Mouse (Mus musculus): Measurements from ENCODE around the gene Gm20388.
A peak's percentile ranks its signal among the peaks of the same experiment; 100 is the strongest.

Gene Gm20388

DNA sequence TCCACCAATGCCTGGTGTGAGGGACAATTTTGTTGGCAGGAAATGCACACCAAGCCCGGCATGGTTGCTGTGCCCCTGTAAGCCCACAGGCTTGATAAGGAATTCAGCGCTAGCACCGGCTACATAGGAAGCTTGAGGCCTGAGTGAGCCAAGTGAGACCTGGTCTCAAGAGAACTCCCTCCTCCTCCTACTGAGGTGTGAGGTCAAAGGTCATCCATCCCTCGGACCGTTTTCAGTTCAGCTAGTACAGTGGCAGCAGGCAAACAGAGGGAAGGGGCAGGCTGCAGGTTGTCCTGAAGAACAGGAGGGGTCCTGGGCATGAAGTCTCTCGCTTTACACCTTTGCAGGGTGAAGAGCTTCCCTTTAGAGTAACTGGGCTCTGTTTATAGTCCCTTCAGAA lies 720.2 kb downstream of the Gm20388 start:
- DNase-seq: no peak

DNA sequence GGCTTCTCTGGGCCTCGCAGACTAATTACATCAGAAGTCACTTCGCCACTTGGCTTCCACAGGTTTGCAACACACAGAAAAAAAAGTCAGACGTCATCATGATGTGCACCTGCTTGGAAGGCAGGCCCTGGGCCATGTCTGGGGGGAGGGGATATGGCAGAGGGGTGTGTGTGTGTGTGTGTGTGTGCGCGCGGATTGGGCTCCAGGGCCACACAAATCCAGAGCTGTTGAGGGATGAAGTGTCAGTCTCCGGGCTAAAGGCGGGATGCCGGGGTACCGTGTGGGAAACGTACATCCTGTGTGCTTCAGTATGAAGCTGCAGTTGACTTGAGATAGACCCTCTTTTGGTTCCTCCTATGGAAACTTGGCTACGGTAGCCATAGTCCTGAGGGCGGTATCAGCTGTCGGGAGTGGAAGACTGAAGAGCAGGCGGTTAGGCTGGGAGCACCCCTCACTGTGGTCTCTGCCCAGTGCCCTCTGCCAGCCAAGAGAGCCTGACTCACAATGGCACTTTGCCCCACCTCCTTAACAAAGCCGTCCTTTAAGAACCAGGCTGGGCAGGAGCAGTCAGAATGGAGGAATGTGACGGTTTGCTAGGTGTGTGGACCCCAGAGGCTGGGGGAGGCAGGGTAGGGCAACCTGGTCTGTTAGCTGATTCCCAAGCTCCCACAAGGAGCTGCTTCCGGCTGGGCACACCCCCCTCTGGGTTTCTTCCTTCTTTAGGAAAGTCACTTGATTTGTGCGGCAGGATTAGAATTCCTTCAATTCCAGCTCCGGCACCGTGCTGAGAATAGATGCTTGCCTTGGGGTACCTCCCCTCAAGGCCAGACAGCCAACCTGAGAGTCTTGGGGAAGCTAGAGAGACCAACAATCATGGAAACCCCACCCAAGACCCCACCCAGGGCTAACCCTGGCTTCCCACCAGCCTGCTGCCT lies 721.1 kb downstream of the Gm20388 start:
- no peak for DNase-seq

DNA sequence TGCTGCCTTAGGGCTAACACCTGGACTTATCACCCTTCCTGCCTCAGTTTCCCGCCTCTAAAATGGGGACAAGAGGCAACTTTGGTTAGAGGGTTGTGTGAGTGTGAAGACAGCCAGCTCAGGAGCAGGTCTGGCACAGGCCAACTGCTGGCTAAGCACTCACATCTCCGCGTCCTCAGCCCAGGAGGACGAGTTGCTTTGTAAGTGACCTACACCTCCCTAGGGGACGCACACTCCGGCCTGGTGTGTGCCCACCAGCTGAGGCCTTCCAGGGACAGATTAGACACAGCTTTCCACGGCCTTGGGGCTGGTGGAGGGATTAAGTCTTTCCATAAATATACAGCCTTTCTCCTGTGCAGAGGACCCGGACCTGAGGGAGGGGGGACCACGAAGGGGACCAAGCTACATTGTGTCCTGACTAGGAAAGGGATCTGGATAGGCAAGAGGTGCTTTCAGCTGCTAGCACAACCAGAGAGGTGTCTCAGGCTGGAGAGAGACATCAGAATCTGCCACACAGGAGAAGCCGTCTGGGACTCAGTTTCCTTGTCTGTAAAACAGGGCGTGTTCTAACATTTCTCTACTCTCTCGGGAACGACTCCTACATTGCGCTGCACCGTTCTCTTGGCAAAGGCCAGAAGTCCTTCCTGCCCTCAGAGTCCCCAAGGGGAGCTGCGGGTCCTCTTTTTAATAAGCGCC lies 722.5 kb downstream of the Gm20388 start:
- no peak for DNase-seq

DNA sequence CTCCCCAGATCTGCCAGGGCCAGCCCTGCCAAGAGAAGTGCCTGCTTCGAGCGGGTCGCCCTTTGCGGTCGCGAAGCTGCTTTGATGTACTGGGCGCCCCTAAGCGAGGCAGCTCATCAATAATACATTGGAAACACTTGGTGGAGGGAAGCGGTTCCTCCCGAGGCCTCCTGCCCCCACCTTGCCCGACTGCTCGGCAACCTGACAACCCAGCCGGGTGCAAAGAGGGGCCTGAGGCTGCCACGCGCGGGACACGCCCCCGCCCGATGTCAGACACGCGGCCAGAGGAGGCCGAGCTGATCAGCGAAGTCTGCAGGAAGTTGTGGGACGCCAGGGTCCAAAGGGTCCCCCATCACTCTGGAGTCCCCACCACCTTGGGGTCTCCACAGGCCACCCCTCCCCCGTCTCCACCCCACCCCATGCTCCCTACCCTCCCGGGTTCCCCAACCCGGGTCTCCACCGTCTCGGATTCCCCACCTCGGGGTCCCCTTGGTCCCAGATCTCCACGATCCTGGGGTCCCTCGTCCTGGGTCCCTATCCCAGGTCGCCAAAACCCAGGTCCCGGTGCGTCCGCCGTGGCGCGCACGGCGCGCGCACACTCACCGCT lies 723.1 kb downstream of the Gm20388 start:
- DNase-seq: peak; percentile 32 to 37

DNA sequence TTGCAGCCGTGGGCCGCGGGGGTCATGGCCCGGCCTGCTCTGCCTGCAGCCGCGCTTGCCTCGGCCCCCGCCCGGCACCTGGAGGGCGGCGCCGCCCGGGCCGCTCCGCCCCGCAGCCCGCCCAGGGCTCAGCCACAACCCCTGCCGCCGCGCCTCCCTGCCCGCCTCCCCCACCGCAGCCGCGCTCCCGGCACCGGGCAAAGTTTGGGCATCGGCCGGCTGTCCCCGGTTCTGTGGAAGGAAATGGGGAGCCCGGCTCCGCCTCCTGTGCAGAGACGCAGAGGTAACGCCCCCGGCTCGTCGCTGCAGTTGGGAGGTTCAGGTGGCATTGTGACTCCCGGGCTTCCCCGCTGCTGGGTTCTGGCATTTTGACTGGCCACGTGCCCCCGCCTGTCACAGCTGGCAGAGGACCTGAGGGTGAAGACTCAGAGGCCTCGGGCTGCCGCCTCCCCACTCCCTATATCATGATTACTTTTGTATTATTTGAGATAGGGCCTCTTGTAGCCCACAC lies 723.7 kb downstream of the Gm20388 start:
- peak; percentile 67 to 73 for DNase-seq

DNA sequence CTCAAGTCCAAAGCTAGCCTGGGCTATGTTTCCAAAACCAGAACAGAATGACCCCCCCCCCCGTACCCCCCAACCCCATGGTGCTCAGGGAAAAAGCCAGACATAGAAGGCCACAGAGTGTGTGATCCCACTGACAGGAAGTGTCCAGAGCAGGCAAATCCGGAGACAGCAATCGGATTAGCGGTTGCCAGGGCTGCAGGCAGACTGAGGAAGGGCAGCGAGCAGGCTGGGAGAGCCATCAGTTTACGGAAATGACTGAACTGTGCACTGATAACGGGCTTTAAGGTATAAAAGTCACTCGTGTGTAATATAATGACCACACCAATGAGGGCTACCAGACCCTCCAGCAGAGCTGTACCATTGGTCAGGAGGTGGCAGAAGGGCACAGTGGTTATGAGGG lies 730.6 kb downstream of the Gm20388 start:
- DNase-seq: no peak

DNA sequence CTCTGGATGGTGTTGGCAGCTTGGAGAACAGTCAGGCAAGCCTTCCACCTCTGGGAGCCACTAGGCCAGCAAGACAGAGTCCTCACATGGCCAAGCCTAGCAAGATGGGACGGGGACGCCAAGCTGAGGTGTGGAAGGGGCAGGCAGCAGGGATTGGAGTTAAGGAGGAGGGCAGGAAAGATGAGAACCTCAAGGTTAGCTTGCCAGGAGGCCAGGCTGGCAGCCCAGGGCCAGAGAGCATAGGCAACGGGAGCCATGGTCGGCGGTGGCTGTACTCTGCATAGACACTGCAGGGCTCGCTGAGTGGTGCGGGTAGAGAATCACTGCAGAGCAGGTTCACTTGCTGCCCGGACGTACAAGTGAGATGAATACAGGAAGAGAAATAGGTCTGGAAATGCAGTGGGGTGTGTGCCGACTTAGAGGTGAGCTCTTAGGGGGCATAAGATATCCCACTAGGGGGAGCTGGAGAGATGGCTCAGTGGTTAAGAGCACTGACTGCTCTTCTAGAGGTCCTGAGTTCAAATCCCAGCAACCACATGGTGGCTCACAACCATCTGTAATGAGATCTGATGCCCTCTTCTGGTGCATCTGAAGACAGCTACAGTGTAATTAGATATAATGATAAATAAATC lies 731.5 kb downstream of the Gm20388 start:
- DNase-seq: no peak

DNA sequence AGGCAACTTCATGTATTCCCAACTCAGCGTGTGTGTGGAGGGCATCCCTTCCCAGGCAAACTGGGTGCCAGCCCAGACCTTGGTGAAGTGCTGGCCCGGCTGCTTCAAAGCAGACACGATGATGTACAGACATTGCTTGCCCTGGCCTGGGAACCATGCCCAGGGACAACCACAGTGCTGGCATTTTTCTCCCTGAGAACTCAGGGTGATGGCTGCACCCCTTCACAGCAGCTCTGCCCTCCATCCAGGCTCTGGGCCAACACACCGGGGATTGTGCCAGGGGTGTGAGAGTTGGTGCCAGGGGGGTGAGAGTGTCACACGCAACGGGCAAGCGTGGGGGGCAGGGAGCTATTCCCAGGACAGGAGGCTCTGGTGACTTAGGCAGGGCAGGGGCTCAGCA lies 734.0 kb downstream of the Gm20388 start:
- peak; percentile 44 to 62 for DNase-seq

DNA sequence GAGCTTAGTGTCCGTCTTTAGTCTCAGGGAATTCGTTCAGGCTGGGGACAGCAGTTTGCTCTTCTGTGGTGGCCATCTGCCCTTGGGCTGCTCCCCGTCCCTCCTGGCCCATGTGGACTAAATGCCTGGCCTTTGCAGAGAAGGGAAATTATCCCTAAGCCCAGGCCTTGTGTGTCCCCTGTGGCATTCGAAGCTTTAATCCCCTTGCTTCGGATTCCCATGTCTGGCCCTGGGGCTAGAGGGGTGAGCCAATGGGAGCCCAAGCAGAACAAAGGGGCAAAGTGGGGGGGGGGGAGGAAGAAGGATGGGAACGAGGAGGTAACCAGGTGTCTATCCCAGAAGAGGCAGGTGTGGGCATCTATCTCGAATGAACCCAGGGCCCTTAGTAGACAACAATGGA lies 736.9 kb downstream of the Gm20388 start, which contains the start of gene 1190005I06Rik:
TSS of gene 1190005I06Rik (minus strand) at position 101 of the 400 bp plus-strand sequence.
- DNase-seq: no peak

DNA sequence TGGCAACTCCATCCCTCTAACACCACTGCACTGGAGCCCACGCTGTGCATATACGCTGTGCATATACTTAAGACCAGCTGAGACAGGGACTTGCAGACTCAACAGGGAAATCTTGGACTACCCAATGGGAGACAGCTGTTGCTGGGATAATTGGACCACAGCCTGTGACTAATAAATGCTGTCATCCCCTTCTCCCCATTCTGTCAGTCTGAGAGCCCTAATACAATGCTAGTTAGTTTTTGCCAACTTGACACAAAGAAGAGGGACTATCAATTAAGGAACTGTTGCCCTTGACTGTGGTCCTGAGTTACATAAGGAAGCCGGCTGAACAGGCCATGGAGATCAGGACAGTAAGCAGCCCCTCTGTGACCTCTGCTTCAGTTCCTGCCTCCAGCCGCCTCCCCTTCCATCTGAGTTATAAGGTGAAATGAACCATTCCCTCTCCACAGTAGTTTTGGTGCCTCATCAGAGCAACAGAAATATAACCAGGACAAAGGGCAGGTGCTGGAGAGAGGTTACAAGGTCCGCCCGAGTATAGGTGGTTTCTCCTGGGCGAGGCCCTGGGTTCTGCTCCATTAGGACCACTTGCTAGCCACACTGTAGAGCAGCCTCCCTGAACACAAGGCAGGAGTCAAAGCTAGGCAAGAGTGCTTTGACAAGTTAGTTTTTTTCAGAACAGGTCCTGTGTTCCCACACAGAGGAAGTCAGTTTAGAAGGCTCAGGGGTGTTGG lies 745.8 kb downstream of the Gm20388 start:
- no peak for DNase-seq

DNA sequence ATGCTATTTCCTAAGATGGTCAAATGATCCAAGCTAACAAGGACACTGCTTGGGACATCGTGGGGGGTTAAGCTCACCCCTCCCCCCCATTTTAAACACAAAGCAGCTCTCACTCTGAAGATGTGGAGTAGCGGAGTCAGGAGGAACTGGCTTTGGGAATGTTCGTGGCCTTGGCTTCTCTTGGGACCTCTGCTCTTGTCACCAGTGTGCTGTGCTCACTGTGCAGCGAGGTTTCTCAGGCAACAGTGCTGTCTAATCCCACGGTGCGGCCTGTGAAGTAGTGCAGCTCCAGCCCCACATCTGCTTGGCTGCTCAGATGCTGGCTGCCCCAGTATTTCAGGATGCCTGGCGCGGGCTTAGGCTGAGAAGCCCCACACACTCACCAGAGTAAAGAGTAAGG lies 746.8 kb downstream of the Gm20388 start:
- no peak for DNase-seq

DNA sequence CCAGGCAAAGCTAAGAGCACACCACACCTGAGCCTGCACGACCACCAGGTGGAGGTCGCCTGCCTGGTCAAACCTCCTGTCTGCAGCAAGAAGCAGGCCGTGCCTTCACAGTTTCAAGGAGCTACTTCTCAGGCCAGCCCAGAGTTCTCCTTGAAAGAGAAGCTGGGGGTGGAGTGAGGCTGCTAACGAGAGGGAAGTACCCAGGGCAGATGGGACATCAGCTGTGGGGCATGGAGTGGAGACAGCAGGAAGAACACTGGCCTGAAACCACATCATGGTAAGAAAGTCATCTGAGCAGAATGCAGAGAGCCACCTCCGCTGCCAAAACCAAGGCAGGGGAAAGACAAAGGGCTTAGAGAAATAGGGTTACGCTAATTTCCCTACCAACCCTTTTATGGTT lies 753.9 kb downstream of the Gm20388 start:
- no peak for DNase-seq

DNA sequence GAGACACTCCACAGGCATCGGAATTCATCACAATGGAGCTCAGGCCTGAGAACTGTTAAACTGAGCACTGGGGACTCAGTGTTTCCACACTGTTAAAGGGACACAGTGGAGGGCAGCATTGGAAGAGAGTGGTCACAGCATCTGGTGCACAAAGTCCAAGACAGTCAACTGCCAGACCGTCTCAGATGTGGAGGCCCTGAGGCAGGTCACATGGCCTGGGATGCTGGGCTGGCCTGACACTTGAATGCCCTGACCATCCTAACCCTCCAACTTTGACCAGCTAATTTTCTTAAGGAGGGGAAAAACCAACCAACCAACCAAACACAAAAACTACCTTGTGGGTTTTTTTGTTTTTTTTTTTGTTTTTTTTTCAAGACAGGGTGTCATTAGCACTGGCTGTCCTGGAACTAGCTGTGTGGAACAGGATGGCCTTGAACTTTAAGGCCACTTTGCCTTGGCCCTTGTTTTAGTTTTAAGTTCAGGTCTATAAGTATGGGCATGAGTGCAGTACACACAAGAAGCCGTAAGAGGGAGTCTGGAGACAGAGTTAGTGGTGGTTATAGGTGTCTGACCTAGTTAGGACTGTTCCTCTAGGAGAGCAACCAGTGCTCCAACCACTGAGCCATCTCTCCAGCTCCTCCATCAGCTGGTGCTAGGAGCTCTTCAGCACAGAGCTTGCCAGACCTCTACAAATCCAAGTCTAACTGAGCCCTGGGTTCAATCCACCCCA lies 755.2 kb downstream of the Gm20388 start:
- DNase-seq: no peak

DNA sequence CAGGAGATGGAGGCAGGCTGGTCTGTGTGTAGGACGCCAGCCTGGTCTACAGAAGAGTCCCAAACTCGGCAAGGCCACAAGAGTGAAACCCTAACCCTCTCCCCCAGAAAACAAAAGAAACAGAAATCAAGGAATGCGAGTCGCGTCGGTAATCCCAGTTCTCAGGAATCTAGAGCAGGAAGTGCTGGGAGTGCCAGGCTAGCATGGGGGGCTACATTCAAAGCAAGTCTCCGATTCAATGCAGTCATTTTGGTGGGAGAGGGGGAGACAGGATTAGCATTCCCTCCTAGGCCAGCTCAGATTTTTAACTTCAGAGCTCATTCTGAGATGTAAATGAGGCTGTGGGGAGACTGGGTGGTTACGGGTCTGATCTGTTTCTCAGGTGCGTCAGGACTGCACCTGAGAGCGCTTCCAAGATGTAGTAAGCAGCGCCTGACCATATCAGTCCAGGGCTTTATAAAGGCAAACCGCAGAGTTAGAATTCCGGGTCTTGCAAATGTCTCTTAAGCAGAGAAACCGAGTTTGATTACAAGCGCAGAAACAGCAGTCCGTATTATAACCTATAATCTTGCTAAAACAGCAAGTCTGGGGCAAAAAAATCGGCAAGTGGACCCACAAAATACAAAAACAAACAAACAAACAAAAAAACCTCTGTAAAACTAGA lies 756.3 kb downstream of the Gm20388 start:
- no peak for DNase-seq

DNA sequence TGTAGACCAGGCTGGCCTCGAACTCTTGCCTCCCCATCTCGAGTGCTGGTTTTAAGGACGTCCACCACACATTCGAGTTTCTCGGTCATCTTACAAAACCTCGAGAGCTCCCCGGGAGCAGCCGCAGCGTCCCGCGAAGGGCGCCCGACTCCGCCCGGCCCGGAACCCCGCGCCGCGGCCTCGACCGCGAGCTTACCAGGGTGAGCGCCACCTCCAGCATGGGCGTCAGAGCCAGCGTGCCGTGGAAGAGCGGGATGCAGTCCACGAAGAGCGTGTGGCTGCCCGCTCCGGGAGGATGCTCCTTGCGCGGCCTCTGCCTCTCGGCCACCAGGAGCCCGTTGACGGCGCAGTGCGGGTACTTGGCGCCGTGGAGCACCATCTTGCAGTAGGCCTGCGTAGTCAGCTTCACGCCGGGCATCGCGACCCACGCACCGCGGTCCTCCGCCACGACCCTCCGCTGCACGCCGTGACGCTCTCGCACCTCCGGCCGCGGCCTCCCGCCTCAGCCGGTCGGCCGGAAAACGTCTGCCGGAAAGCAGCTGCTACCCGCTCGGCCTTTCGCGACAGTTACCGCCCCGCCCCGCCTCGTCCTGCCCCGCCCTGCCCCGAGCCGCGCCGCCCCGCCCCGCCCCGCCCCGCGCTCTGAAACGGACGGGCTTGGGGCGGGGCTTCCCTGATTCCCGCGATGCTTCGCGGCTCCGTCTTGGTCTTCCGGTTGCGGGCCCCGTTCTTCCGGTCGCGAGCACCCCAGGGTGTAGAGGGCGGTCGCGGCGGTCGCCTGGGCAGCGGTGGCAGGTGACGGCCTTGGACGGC lies 757.1 kb downstream of the Gm20388 start, which contains the start of the genes Gm27021 and Cox4i1:
TSS of gene Gm27021 (minus strand) at position 519 of the 813 bp plus-strand sequence.
TSS of gene Cox4i1 (plus strand) at position 662 of the 813 bp plus-strand sequence.
- peak; percentile 94 to 95 for DNase-seq

DNA sequence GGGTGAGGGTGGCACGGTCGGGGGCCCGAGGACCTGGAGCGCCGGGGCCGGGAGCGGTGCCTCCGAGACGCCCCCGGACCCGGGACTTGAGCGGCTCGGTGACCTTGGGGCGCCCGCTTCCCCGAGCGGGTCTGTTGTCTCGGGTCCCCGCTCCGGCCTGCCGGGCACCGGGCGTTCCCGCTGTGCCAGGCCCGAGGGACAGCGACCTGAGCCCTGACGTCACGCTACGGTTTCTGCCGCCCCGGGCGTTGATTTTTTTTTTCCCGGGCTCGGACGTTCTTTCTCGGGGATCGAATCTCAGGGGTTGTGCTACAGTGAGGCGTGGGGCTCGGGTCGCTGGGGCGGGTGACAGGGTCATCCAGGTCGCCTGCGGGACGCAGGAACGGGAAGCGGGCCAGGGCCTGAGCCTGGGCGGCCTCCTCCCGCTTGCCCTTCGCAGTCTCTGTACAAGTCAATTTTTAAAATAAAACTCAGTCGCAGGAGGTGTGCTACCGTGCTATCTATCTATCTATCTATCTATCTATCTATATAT lies 757.8 kb downstream of the Gm20388 start, which contains the start of gene Emc8:
TSS of gene Emc8 (minus strand) at position 200 of the 532 bp plus-strand sequence.
- no peak for DNase-seq

DNA sequence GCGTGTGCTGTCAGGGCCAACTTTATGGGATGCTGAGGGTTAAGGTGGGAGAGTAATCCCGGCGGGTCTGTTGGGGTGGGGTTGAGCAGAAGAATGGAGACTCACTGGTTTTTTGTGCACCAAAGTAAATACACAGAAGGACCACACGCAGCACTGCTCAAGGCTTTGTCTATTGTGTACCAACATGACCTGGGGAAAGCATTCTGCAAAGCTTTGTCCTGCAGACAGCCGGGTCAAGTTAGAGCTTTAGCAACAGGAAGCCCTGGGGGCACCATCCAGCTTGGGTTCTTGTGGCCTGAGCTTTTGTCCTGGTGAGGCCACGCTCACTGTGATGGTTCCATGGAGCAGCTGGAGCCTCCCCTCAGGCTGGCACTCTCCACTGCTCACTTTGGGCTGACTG lies 761.1 kb downstream of the Gm20388 start:
- no peak for DNase-seq

DNA sequence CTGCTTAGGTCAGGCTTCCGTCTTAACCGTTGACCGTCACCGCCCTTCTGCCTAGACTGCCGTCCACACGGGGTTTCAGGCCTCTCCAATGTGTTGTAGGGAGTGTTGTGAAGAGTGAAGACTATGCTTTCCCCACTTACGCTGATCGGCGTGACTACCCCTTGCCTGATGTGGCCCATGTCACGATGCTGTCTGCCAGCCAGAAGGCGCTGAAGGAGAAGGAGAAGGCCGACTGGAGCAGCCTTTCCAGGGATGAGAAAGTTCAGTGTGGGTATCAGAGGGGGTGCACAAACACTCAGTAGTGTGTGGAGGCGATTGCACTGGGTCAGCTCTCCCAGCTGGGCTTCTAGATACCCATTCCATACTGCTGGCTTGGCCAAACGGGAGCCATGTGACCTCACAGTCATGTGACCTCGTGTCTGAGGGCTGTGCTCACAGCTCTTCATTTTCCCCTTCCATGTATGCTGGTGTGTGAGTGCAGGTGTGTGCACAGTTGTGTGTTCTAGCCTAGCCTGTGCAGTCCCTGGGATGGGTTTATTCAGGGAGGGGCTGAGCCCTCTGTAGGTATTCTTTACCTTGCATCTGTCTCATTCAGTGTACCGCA lies 762.1 kb downstream of the Gm20388 start:
- no peak for DNase-seq

DNA sequence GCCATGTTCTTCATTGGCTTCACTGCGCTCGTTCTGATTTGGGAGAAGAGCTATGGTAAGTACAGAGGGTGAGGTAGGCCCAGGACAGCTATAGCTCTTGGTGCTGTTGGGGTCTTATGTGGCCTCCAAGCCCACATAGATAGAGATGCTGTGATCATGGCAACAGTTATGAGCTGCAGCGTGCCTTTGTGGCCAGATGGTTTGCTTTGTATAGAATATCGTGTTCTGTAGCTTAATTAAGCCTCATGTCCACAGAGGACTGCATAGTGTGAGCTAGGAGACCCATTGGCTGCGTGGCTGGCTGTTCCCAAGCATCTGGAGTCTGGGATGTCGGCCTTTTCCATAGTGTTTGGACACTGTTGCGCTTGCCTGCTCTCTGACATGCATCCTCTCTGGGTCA lies 762.7 kb downstream of the Gm20388 start:
- no peak for DNase-seq
